Mouse (Mus musculus) cerebellum, postnatal 10 days (tissue): ENCODE data around the gene Dgkh.
A peak's percentile ranks its signal among the peaks of the same experiment; 100 is the strongest.

Experiments
- DNase-seq, 2 experiments: peaks; one replicate each; pipeline ENCODE4 v3.0.0; 2021; ENCODE audit warnings: mixed read lengths in 2 of 2

Dgkh gene

DNA sequence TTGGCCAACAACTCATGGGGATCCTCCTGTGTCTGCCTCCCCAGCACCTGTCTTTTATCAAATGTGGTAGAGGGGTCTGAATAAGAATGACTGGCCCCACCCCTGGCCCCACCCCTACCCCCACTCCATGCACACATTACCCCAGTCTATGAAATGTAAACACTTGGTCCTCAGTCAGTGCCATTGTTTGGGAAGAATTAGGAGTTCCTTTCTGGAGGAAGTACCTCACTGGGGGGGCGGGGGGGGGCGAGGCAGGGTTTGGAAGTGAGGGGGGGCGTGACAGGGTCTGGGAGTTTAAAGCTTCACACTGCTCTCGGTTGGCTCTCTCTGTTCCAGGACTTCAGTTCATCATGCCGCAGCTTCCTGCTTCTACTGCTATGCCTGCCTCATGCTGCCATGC lies 10.5 kb downstream of the Dgkh start:
- DNase-seq, result no peak

DNA sequence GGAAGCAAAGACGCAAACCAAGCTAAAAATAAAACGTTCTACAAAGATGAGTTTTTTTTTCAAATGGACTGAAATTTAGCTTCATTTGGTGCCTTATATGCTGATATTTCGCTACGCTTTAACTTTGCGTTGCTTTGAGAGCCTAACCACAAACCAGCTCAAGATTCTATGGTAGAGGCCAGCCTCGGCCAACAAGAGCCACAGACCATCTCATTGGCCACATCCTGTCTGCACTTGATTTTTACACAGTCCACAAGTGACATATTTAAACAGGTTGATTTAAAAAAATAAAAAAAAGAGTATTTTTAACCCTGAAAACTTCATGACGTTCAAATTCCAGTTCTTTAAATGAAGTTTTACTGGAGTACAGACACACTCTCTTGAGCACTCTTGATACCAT lies 16.5 kb downstream of the Dgkh start:
- no peak for DNase-seq

DNA sequence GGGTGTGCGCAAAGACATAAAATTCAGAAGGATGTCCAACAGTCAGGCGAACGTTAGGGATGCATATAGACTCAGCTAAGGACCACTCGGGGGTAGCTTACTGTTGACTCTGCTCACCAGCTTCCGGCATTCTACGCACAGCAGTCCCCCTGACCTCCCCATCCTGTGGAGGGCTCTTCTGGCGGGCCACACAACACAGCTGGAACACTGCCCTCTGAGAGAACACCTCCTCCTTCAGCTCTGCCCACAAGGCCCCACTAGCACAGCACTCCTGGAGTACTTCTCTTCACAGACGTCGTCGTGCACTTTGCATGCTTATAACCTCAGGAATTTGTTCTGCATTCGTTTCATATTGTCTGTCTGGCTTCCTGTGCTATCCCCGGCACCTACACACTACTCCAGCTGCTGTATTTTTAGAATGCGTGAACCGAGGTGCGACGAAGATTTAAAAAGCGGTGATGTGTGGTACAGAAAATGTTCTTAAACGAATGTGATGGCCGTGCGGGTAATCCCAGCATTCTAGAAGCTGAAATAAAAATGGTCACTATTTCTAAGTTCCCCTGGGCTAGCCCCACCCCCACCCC lies 19.9 kb downstream of the Dgkh start:
- DNase-seq, result no peak

GRCm38 (mm10) chr14:78710647-78711046 lies 21.9 kb downstream of the Dgkh start:
- no peak for DNase-seq

- DNase-seq, result no peak
Observed at GRCm38 (mm10) chr14:78705616-78706015, 27.0 kb downstream of the Dgkh start.

DNA sequence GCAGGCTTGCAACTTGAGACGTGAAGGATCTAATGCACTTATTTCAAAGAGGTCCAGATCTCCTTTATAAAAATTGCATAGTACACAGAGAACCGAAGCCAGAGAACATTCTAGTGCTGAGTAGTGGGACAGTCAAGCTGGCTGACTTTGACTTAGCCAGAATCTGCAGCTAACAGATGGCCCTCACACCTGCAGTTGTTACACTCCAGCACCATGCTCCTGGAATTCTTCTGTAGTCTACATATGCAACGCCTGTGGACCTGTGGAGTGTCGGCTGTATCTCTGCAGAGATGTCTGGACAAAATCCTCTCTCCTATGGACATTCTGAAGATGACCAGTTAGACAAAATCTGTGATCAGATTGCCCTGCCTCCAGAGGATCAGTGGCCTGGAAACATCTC lies 28.6 kb downstream of the Dgkh start:
- no peak for DNase-seq

DNA sequence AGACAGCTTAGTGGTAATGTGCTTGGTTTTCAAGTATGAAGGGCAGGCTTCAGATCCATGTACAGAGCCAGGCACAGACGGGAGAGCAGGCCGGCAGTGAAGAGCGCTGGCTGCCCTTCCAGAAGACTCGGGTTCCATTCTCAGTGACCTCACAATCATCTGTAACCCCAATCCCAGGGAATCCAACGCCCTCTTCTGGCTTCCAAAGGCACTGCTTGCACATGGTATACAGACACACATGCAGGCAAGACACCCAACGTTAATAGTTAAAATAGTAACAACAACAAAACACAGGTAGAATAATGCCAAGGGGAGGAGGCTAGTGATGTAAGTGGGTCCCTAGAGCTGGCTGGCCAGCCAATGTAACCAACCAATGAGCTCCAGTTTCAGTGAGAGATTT lies 29.2 kb downstream of the Dgkh start:
- no peak for DNase-seq

- DNase-seq, result no peak
Observed at GRCm38 (mm10) chr14:78702048-78702447, 30.5 kb downstream of the Dgkh start.

GRCm38 (mm10) chr14:78701501-78701900 lies 31.1 kb downstream of the Dgkh start:
- no peak for DNase-seq

DNA sequence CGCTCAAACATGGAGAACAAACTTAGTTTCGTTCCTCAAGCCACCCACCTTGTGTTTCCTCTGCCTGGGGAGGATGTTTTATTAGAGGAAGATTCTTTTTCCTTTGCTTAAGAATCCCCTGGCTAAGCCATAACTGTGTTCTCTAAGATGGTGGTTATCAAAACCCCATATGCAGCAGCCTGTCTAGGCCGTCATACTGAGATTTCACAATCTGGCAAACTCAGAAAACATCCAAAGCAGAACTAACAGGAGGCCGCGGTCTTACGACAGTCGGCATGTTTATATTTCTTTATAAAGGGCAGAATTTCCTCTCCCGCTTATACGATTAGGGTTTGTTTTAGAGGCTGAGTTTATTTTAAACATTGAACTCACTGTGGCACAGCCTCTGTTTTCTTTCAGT lies 31.5 kb downstream of the Dgkh start:
- DNase-seq, result no peak

DNA sequence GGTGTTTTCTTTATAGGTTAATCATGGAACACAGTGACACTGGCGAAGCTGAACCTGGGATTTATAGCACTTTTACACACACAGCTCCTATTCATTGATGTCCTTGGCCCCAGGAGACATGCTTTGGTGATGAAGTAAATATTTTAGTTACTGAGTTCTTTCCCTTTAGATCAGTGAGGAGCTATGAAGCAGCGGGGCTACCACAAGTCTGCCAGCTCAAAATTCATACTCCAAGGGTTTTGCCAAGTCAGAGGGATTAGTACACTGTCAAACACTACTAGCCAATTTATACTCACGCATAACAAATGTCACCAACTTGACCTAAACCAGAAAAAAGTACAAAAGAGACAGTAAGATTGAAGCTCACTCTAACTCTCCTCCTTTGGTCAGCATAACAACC lies 32.9 kb downstream of the Dgkh start:
- no peak for DNase-seq

DNA sequence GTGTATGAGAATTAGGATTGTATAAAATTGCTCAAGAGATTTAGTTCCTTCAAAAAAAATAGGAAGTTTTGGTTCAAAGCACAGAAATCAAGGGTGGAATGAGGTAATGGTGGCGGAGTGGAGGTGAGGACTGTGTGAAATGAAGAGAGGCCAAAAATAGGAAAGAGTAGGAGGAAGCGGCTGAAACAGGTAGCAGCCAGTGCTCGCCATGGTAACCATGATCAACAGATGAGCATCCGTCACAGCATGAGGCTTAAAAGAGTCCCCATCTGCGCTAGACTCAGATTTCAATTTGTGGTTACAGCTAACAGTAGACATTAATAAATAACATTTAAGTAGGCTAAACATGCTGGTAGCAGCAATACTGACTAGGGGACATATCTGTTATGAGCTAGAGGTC lies 33.4 kb downstream of the Dgkh start:
- DNase-seq, result peak; percentile 27 to 44

GRCm38 (mm10) chr14:78694121-78694520 lies 38.5 kb downstream of the Dgkh start:
- no peak for DNase-seq

DNA sequence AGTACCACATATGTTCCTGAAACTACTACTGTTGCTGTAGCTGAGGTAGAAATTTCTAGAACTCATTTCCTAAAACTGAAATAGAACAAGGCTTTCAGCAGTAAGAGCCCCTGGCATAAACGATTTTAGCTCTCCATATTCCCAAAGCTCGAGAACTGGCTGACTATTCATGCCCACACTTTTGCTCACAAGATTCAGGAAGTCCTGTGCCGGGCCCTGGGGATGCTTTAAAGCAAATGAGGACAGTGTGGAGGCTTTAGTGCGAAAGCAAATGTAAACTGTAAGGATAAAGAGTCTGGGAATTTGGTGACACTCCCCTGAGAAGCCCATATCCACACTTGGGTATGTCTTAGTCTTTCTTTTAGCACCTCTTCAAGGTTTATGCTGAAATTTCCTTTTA lies 40.0 kb downstream of the Dgkh start:
- no peak for DNase-seq

- no peak for DNase-seq
Observed at GRCm38 (mm10) chr14:78691926-78692487, 40.6 kb downstream of the Dgkh start.

DNA sequence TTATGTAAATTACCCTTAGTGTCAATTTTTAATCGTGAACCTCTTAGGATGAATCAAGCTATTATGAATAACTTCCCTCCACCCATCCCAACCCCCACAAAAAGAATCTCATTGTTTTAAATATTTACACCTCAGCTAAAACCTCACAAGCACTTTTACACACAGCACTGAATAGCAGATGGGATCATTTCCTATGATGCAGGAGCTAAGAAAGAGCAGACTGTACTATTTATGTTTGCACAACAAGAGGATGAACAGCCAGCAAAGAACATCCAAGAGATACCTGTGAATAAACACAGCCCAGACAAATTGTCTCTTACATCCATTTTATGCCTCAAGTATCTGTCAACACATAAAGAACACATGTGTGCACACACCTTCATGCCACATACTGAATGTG lies 41.7 kb downstream of the Dgkh start:
- DNase-seq, result no peak

- no peak for DNase-seq
Observed at GRCm38 (mm10) chr14:78690387-78690786, 42.2 kb downstream of the Dgkh start.

- DNase-seq, result no peak
Observed at GRCm38 (mm10) chr14:78689950-78690349, 42.6 kb downstream of the Dgkh start.

- DNase-seq, result no peak
Observed at GRCm38 (mm10) chr14:78687716-78688115, 44.9 kb downstream of the Dgkh start.

GRCm38 (mm10) chr14:78686701-78687100 lies 45.9 kb downstream of the Dgkh start:
- DNase-seq, result no peak

GRCm38 (mm10) chr14:78684171-78684570 lies 48.4 kb downstream of the Dgkh start:
- no peak for DNase-seq

DNA sequence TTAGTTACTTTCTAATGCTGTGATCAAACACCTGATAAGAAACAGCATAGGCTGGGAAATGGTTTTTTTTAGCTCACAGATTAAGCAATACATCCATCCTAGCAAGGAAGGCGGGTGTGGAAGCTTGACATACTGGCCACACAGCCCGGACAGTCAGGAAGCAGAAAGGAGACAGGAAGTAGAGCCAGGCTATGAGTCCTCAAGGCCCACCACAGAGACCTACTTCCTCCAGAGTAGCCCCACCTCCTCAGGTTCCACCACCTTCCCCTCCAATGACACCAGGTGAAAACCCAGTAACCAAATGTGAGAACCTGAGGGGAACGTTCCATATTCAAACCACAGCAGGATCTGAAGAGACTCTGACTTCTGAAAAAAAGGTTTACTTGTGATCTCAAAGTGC lies 53.6 kb downstream of the Dgkh start:
- DNase-seq, result no peak

DNA sequence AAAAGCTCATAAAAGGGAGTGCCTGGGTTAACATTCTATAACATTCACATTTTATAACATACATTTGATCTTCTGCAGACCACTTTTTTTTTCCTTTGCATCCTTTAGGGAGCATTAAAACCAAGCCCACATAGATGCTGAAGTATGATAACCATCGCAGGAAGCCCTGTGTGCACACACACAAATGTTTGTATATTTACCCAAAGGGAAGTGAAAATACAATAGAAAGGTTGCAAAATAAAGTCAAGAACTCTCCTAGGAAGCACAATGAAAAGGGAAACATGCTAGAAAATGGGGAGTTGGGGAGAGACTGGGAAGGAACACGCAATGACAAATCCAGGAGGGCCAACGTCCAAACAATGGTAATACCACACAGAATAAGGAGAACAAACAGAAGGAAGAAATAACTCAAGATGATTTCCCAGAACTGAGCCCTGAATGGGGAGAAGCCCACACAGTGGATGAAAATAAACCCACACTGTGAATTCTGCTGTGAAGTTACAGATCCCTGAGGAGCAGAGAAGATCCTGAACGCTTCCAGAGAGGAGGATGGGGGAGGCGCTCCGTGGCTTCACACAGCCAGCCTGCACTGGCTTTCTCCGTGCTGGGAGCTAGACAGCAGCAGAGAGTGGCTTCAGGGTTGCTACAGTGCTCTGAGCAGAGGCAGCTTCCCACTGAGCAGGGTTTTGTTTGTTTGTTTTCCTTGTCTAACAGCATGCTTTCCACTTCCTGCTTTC lies 54.6 kb downstream of the Dgkh start:
- DNase-seq, result peak; percentile 29 to 36

DNA sequence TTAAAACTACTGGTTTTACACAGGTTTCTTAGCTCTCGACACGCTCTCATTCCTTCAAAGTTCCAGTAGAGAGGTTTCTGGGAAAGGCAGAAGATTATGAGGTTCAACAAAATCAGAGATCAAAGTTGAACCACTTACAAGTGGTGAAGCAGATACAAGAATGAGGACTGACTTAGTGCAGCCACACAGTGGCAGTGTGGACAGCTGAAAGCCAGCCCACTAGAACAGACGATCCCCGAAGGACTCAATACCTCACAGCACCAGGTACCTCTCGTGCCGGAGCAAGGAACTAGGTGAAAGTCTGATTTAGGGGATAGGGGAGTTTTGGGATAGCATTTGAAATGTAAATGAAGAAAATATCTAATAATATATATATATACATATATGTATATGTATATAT lies 56.1 kb downstream of the Dgkh start:
- DNase-seq, result peak; percentile 50 to 55

DNA sequence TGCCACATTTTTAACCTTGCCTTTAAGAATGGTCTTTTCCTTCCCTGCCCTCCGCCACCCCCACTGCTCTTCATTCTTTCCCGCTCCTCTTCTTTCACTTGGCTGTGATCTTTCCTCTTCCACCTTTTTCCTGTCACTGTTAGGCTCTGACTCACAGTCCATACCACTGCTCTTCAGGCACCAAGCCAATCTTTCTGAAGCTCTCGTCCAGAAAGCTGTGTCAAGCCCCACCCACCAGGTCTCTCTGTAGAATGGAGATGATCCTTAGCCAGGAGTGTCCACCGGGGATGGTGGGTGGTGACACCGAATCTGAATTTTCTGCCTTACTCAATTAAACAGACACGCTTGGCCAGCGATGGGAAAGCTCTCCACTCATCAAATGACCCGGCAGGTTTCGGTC lies 58.0 kb downstream of the Dgkh start:
- DNase-seq, result peak; percentile 54 to 59
